Mouse (Mus musculus): Measurements from ENCODE around the gene Atxn7l3b. TPM values are rescaled to one million over a fixed set of nuclear protein-coding genes. Genes with fewer than 3 reads are reported as not detected.
"Not testable (repeated sequence)": the region's sequence is repeated elsewhere in the genome, so short reads cannot be mapped to it uniquely, and the experiment has no call there.

Gene Atxn7l3b
- 218 and 233 TPM in 2 replicates for polyA plus RNA-seq (2016; fragmentation: Nextera tagmentation; extraction: Ambion mirVana)

DNA sequence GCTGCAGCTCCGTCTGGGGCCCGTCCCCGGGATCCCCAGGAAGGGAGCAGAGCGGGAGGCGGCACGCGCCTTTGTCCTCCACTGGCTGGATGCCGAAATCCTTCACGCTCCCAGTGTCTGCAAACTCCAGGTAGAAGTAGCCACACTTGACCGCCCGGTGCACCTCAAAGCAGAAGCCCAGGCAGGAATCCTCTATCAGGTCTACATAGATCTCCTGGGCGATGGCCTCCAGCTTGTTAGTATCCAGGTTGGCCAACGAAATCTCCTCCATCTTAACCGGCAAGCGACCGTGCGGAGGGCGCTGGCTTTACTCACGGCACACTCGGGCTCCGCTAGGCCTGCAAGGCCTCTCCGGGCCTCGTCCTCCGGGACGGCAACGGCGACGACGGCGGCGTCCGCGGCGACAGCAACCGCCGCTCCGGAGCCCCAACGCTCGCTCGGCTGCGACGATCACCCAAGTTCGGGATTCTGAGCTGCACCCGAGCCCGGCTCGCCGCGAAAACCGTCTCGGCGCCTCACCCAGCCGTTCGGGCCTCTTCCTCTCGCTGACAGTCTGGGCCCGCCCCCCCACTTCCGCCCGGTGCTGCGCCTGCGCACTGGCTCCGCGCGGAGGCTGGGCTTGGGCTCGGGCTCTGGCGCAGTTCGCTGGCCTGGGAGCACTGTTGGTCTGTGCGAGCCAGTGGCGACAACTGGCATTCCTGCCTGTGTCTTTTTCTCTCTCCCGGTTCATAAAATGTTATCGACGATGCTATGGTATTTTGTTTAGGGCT, at the start of gene Atxn7l3b:
Gene Atxn7l3b (minus strand): TSS at position 550 of the 770 bp plus-strand sequence.
- WGBS: 1% methylated on average over 70 of the region's 70 CpGs
- Histone ChIP-seq H3K36me3 (peaks cover 43% of the 10 kb centered on the region), H3K4me3 (peak within 1 kb of the TSS; percentile 86), H3K27ac (replicated peaks) (peak within 1 kb of the TSS; percentile 98), H3K27me3 (ENCODE audit: low read depth, poor library complexity, severe bottlenecking) (no peaks in the 10 kb centered on the region), H3K9me3 (replicated peaks) (peaks cover 4% of the 10 kb centered on the region; the same call in 1 of the 2 replicates), H3K4me1 (peaks cover 35% of the 10 kb centered on the region)
- DNase-seq (ENCODE audit: low spot score): peak; percentile 96

- Histone ChIP-seq H3K9me3 (replicated peaks) (no peaks in the 10 kb centered on the region), H3K4me3 (no peak overlapping the region), H3K36me3 (no peaks in the 10 kb centered on the region), H3K27ac (replicated peaks) (no peak overlapping the region), H3K27me3 (ENCODE audit: low read depth, poor library complexity, severe bottlenecking) (no peaks in the 10 kb centered on the region), H3K4me1 (no peaks in the 10 kb centered on the region)
- 87% methylated on average over 4 of the region's 4 CpGs for WGBS
- DNase-seq (ENCODE audit: low spot score): no peak
These were observed 48.8 kb upstream of the Atxn7l3b start for GRCm38 (mm10) chr10:112977586-112977985.

DNA sequence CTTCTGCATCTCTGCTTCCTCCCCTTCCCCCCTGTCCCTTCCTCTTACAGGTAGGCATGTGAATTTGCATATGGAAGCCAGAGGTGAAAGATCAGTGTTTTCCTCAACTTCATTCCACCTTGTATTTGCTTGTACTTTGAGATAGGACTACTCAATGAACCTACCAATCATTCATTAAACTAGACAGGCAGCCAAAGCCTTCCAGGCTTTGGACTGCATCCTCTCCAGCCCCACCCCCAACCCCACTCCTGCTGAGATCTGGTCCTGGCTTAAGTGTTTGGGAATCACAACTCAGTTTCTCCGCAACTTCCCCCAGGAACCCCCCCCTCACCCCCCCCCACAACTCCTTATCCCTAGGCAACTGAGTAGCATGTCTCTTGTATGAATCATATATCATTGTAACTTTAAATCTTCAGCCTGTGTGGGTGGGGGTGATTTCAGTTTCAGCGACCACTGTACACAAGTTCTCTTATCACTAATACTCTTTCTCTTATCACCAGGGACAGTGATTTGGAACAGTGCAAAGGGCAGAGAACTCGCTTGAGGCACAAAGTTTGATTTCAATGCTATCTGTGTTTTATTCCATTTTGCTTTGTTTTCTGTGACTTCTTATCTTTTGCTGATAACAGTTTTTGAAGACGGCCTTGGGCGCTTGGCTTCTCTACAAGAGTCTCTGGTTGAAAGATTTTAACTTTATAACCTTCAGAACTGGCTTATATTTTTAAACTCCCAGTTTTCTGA, 44.7 kb upstream of the Atxn7l3b start:
- no peaks in the 10 kb centered on the region for H3K9me3 ChIP-seq (replicated peaks)
- no peak for DNase-seq (ENCODE audit: low spot score)
- no peaks in the 10 kb centered on the region for H3K27me3 ChIP-seq (ENCODE audit: low read depth, poor library complexity, severe bottlenecking)
- no peaks in the 10 kb centered on the region for H3K4me1 ChIP-seq
- no peaks in the 10 kb centered on the region for H3K36me3 ChIP-seq
- no peak overlapping the region for H3K27ac ChIP-seq (replicated peaks)
- H3K4me3 ChIP-seq: no peak overlapping the region
- WGBS: 66% methylated on average over 5 of the region's 5 CpGs

DNA sequence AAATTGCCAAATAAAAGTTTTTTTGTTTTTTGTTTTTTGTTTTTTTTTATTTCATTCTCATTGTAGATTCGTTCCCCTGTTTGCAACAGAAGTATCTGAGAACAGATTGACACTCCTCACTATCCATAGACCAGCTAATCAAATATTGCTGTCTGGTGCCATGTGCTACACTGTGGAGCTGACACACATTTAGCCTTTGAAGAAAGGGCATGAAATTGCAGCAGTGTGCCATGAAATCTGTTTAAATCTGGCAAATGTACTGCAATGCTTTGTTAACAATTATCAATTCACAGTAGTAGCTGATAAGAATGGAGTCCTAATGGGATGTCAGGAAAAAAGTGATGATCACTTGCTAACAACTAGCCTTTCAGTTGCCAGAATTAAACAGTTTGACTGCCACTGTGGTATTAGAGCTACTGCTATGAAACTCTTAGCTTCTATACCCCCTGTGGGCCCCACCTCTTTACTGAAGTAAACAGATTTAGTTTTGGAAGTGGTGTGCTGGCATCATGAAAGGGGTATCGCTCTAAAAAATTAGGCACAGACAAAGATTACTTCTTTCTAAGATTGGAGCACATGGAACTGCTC, 41.3 kb upstream of the Atxn7l3b start:
- Histone ChIP-seq H3K27ac (replicated peaks) (no peak overlapping the region), H3K9me3 (replicated peaks) (no peaks in the 10 kb centered on the region), H3K4me3 (no peak overlapping the region), H3K36me3 (no peaks in the 10 kb centered on the region), H3K4me1 (no peaks in the 10 kb centered on the region), H3K27me3 (ENCODE audit: low read depth, poor library complexity, severe bottlenecking) (no peaks in the 10 kb centered on the region)
- DNase-seq (ENCODE audit: low spot score): no peak
- WGBS: 85% methylated on average over 2 of the region's 2 CpGs

- DNase-seq (ENCODE audit: low spot score): no peak
- Histone ChIP-seq H3K27me3 (ENCODE audit: low read depth, poor library complexity, severe bottlenecking) (no peaks in the 10 kb centered on the region), H3K4me1 (no peaks in the 10 kb centered on the region), H3K27ac (replicated peaks) (no peak overlapping the region), H3K36me3 (no peaks in the 10 kb centered on the region), H3K4me3 (no peak overlapping the region), H3K9me3 (replicated peaks) (no peaks in the 10 kb centered on the region)
- WGBS: 82% methylated on average over 2 of the region's 2 CpGs
These were observed 38.8 kb upstream of the Atxn7l3b start for GRCm38 (mm10) chr10:112967578-112967977.

DNA sequence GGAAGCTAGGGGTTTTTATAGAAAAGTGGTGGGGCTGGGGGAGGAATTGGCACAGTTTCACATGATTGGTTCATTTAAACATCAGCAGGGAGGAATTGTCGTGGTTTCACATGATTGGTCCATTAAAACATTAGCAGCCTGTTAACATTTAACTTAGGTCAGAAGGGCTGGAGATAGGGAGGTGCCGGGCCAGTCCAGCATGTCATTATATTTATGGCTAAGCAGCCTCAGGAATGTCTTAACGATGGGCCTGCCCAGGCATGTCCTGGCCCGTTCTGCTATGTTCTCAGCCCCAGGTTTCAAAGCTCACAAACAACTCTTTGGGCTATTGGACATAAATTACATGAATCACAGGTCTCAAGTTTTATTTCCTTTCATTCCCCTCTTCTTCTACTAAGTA, 33.4 kb upstream of the Atxn7l3b start:
- not testable (repeated sequence) for H3K4me3 ChIP-seq; DNase-seq (ENCODE audit: low spot score); H3K9me3 ChIP-seq (replicated peaks); H3K27me3 ChIP-seq (ENCODE audit: low read depth, poor library complexity, severe bottlenecking); H3K36me3 ChIP-seq; H3K4me1 ChIP-seq; H3K27ac ChIP-seq (replicated peaks)
- WGBS: 64% methylated on average over 4 of the region's 4 CpGs

- H3K27me3 ChIP-seq (ENCODE audit: low read depth, poor library complexity, severe bottlenecking): no peaks in the 10 kb centered on the region
- H3K36me3 ChIP-seq: no peaks in the 10 kb centered on the region
- DNase-seq (ENCODE audit: low spot score): no peak
- WGBS: 81% methylated on average over 2 of the region's 2 CpGs
- no peaks in the 10 kb centered on the region for H3K9me3 ChIP-seq (replicated peaks)
- H3K4me3 ChIP-seq: no peak overlapping the region
- no peaks in the 10 kb centered on the region for H3K4me1 ChIP-seq
- H3K27ac ChIP-seq (replicated peaks): no peak overlapping the region
These were observed 25.3 kb upstream of the Atxn7l3b start for GRCm38 (mm10) chr10:112954140-112954539.

- DNase-seq (ENCODE audit: low spot score): no peak
- Histone ChIP-seq H3K27ac (replicated peaks) (no peak overlapping the region), H3K9me3 (replicated peaks) (no peaks in the 10 kb centered on the region), H3K36me3 (no peaks in the 10 kb centered on the region), H3K4me1 (no peaks in the 10 kb centered on the region), H3K4me3 (no peak overlapping the region), H3K27me3 (ENCODE audit: low read depth, poor library complexity, severe bottlenecking) (no peaks in the 10 kb centered on the region)
- 88% methylated on average over 3 of the region's 3 CpGs for WGBS
These were observed 19.7 kb upstream of the Atxn7l3b start for GRCm38 (mm10) chr10:112948453-112948852.

DNA sequence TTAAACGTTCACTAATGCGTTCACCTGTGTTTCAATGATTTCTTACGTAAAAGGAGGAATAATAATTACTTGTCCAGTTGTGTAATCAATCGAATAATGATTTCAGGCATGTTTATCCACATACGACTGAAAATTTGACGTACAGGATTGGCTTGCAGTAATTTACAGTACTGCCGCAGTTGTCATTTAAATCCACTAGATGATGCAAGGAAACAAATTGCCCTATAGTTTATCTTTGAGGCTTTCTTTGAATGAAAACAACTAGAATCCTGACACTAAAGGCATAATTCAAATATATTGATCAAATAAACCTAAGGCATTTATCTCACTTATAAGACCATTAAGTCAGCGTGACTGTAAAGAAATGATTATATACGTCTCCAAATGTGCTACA, 418 bp upstream of the Atxn7l3b start:
- Histone ChIP-seq H3K4me1 (peaks cover 35% of the 10 kb centered on the region), H3K9me3 (replicated peaks) (peaks cover 4% of the 10 kb centered on the region; the same call in 1 of the 2 replicates), H3K27ac (replicated peaks) (peak overlapping the region; percentile 98), H3K4me3 (peak overlapping the region; percentile 86), H3K36me3 (peaks cover 37% of the 10 kb centered on the region), H3K27me3 (ENCODE audit: low read depth, poor library complexity, severe bottlenecking) (no peaks in the 10 kb centered on the region)
- DNase-seq (ENCODE audit: low spot score): no peak
- WGBS: 56% methylated on average over 9 of the region's 9 CpGs

DNA sequence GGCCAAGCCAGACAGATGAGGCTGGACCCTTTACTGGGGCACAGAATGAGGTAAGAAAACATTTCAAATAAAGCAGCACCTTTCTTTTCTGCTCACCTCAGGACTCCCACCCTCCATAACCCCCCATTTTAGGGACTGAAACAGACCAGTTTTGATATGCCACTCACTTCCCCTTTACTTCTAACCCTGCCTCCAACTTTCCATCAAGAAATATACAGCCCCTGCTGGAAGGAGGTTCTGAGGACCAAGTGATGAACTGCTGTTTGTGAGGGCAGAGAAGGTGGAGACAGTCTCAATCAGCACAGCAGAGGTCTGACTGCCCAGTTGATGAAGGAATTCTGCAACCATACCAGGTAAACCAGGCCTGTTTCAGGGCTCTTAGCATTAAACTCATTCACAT, 1.8 kb downstream of the Atxn7l3b start:
- Histone ChIP-seq H3K27me3 (ENCODE audit: low read depth, poor library complexity, severe bottlenecking) (no peaks in the 10 kb centered on the region), H3K36me3 (peaks cover 55% of the 10 kb centered on the region), H3K4me1 (peaks cover 35% of the 10 kb centered on the region), H3K27ac (replicated peaks) (no peak overlapping the region), H3K9me3 (replicated peaks) (peaks cover 4% of the 10 kb centered on the region; the same call in 1 of the 2 replicates), H3K4me3 (peak overlapping the region; percentile 86)
- DNase-seq (ENCODE audit: low spot score): no peak

GRCm38 (mm10) chr10:112926271-112926670, 2.5 kb downstream of the Atxn7l3b start:
- H3K27ac ChIP-seq (replicated peaks): no peak overlapping the region
- DNase-seq (ENCODE audit: low spot score): no peak
- peak overlapping the region; percentile 36 for H3K4me3 ChIP-seq
- peaks cover 55% of the 10 kb centered on the region for H3K36me3 ChIP-seq
- H3K27me3 ChIP-seq (ENCODE audit: low read depth, poor library complexity, severe bottlenecking): no peaks in the 10 kb centered on the region
- H3K9me3 ChIP-seq (replicated peaks): peaks cover 4% of the 10 kb centered on the region; the same call in 1 of the 2 replicates
- 78% methylated on average over 2 of the region's 2 CpGs for WGBS
- peaks cover 35% of the 10 kb centered on the region for H3K4me1 ChIP-seq

DNA sequence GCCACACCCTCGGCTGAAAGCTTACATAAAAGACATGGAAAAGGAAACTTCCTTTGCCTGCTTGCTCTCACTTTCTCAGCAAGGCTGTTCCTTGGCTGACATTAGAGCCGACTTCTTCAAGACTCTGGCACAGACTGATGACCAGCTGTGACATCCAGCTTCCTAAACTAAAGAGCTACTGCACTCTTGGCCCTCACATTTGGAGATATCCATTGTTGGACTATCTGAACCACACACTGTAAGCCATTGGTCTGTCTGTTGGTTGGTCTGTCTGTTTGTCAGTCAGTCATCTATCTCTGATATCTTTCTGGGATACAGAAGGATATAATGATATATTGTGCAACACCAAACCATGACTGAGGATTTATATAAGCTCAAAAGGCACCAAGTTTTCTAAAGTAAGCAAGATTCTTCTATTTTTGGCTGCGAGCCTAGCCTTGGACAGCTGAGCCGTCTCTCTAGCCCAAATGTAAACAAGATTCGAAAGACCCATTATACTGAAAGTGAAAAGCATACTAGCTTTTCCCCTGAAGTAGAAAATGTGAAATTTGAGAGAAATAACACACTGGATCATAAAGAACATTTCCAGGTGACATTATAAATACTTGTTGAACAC, 12.1 kb downstream of the Atxn7l3b start:
- H3K9me3 ChIP-seq (replicated peaks): no peaks in the 10 kb centered on the region
- no peaks in the 10 kb centered on the region for H3K27me3 ChIP-seq (ENCODE audit: low read depth, poor library complexity, severe bottlenecking)
- H3K27ac ChIP-seq (replicated peaks): no peak overlapping the region
- H3K4me3 ChIP-seq: no peak overlapping the region
- DNase-seq (ENCODE audit: low spot score): no peak
- no peaks in the 10 kb centered on the region; the same call in 1 of the 2 replicates for H3K36me3 ChIP-seq
- no peaks in the 10 kb centered on the region for H3K4me1 ChIP-seq
- 88% methylated on average over 5 of the region's 5 CpGs for WGBS
